Mouse (Mus musculus): ENCODE measurements at regions not wholly inside any gene's neighbourhood (a gene's known extent, or its start where the extent isn't known, plus 50 kb on each side); places are given as distances from the start of the nearest gene placed in this dataset.
A peak's percentile ranks its signal among the peaks of the same experiment; 100 is the strongest.

GRCm38 (mm10) chr2:51682177-51682576, 54.9 kb downstream of the Tas2r134 start:
- ATAC-seq (ENCODE audit: poor library complexity, severe bottlenecking), result no peak

GRCm38 (mm10) chr2:51682745-51683144, 55.4 kb downstream of the Tas2r134 start:
- no peak for ATAC-seq (ENCODE audit: poor library complexity, severe bottlenecking)

GRCm38 (mm10) chr2:51705110-51705509, 77.8 kb downstream of the Tas2r134 start:
- ATAC-seq (ENCODE audit: poor library complexity, severe bottlenecking), result no peak

GRCm38 (mm10) chr2:51708701-51709100, 81.4 kb downstream of the Tas2r134 start:
- no peak for ATAC-seq (ENCODE audit: poor library complexity, severe bottlenecking)

GRCm38 (mm10) chr2:51712611-51713010, 85.3 kb downstream of the Tas2r134 start:
- no peak for ATAC-seq (ENCODE audit: poor library complexity, severe bottlenecking)

GRCm38 (mm10) chr2:51730805-51731204, 103.5 kb downstream of the Tas2r134 start:
- ATAC-seq (ENCODE audit: poor library complexity, severe bottlenecking), result no peak

GRCm38 (mm10) chr2:51731703-51732102, 104.4 kb downstream of the Tas2r134 start:
- no peak for ATAC-seq (ENCODE audit: poor library complexity, severe bottlenecking)

- ATAC-seq (ENCODE audit: poor library complexity, severe bottlenecking), result no peak
Observed at GRCm38 (mm10) chr2:51732355-51732754, 105.0 kb downstream of the Tas2r134 start.

GRCm38 (mm10) chr2:51733218-51733617, 105.9 kb downstream of the Tas2r134 start:
- ATAC-seq (ENCODE audit: poor library complexity, severe bottlenecking), result no peak

GRCm38 (mm10) chr2:51736452-51736851, 109.1 kb downstream of the Tas2r134 start:
- ATAC-seq (ENCODE audit: poor library complexity, severe bottlenecking), result no peak

- ATAC-seq (ENCODE audit: poor library complexity, severe bottlenecking), result no peak
Observed at GRCm38 (mm10) chr2:51747675-51748319, 120.5 kb downstream of the Tas2r134 start.

GRCm38 (mm10) chr2:51749247-51749646, 121.9 kb downstream of the Tas2r134 start:
- no peak for ATAC-seq (ENCODE audit: poor library complexity, severe bottlenecking)

GRCm38 (mm10) chr2:51752941-51753564, 125.7 kb downstream of the Tas2r134 start:
- ATAC-seq (ENCODE audit: poor library complexity, severe bottlenecking), result no peak

GRCm38 (mm10) chr2:51753565-51754031, 126.3 kb downstream of the Tas2r134 start:
- peak; percentile 95 for ATAC-seq (ENCODE audit: poor library complexity, severe bottlenecking)

GRCm38 (mm10) chr2:51757361-51757760, 130.1 kb downstream of the Tas2r134 start:
- no peak for ATAC-seq (ENCODE audit: poor library complexity, severe bottlenecking)

GRCm38 (mm10) chr2:51758093-51758492, 130.8 kb downstream of the Tas2r134 start:
- ATAC-seq (ENCODE audit: poor library complexity, severe bottlenecking), result no peak

GRCm38 (mm10) chr2:51762866-51763265, 135.6 kb downstream of the Tas2r134 start:
- ATAC-seq (ENCODE audit: poor library complexity, severe bottlenecking), result no peak

- ATAC-seq (ENCODE audit: poor library complexity, severe bottlenecking), result no peak
Observed at GRCm38 (mm10) chr2:51767507-51768135, 140.3 kb downstream of the Tas2r134 start.

- no peak for ATAC-seq (ENCODE audit: poor library complexity, severe bottlenecking)
Observed at GRCm38 (mm10) chr2:51768298-51769271, 141.3 kb downstream of the Tas2r134 start.

GRCm38 (mm10) chr2:51785169-51785568, 149.8 kb downstream of the Rbm43 start:
- no peak for ATAC-seq (ENCODE audit: poor library complexity, severe bottlenecking)

- ATAC-seq (ENCODE audit: poor library complexity, severe bottlenecking), result no peak
Observed at GRCm38 (mm10) chr2:51788896-51789295, 146.1 kb downstream of the Rbm43 start.

Data from megakaryocyte, adult 5-6 weeks (primary cell).